Mouse (Mus musculus) kidney, postnatal 0 days (tissue): ENCODE results near the gene Upk2. TPM values are rescaled to one million over a fixed set of nuclear protein-coding genes. Genes with fewer than 3 reads are reported as not detected.

Source experiments
- ATAC-seq: fragments of 200-750 bp; cut with Nextera tagmentation; replicated peaks from 2 replicates; pipeline ENCODE4 v1.8.0; 2017; ENCODE audit warnings: low read depth, moderate number of reproducible peaks, moderate TSS enrichment, moderate library complexity; ENCODE audit not compliant: low FRiP score
- DNase-seq: peaks from one replicate; pipeline ENCODE4 v3.0.0-alpha.2; 2016; ENCODE audit warnings: low spot score
- H3K27ac ChIP-seq: fragments of 300-500 bp; sonication (generic); 2 replicates; pipeline ENCODE4 v1.5.1; 2014; ENCODE audit warnings: mild to moderate bottlenecking
- H3K27me3 ChIP-seq: fragments of 300-500 bp; sonication (generic); 2 replicates; pipeline ENCODE4 v1.6.1; 2014; ENCODE audit warnings: low read length, mixed read lengths; ENCODE audit not compliant: insufficient read depth
- H3K36me3 ChIP-seq: fragments of 300-500 bp; sonication (generic); 2 replicates; pipeline ENCODE4 v1.6.1; 2014; ENCODE audit warnings: low read length, mixed read lengths; ENCODE audit not compliant: insufficient read depth
- H3K4me1 ChIP-seq: fragments of 300-500 bp; sonication (generic); replicated peaks from 2 replicates; pipeline ENCODE4 v1.6.1; 2014; ENCODE audit warnings: antibody characterized with exemption, low read length, mixed read lengths; ENCODE audit not compliant: insufficient read depth
- H3K4me2 ChIP-seq: fragments of 300-500 bp; sonication (generic); 2 replicates; pipeline ENCODE4 v1.6.1; 2014; ENCODE audit warnings: mild to moderate bottlenecking, low read length, moderate library complexity, mixed read lengths
- H3K4me3 ChIP-seq: fragments of 300-500 bp; sonication (generic); replicated peaks from 2 replicates; pipeline ENCODE4 v1.5.1; 2014; ENCODE audit warnings: low read depth, low read length
- H3K9ac ChIP-seq: fragments of 300-500 bp; sonication (generic); 2 replicates; pipeline ENCODE4 v1.6.1; 2014; ENCODE audit warnings: low read depth, low read length
- H3K9me3 ChIP-seq: fragments of 300-500 bp; sonication (generic); replicated peaks from 2 replicates; pipeline ENCODE4 v1.6.1; 2016; ENCODE audit warnings: low read length, inconsistent platforms, mixed read lengths
- CTCF ChIP-seq: IDR thresholded peaks from 2 replicates; pipeline ENCODE4 v1.5.1; 2016; ENCODE audit warnings: antibody characterized with exemption, low read depth, mild to moderate bottlenecking, moderate library complexity
- WGBS: fragments of 180-500 bp; shearing (Covaris S2); extraction: QIAGEN DNeasy Blood & Tissue Kit; methylation state at CpG from one replicate; pipeline ENCODE4 v1.1.7; 2014; 5-methylcytosine and 5-hydroxymethylcytosine counted together
- polyA plus RNA-seq: library from polyadenylated mRNA; unstranded; fragments of >200 nt; fragmentation: Nextera tagmentation; extraction: Ambion mirVana; gene quantifications from 2 replicates; pipeline ENCODE4 v1.2.1, GENCODE M21; 2015

Upk2 gene
- polyA plus RNA-seq, 1 experiment from 2014 or later: 27.8 TPM

- no peak overlapping the region for H3K4me3 ChIP-seq
- no peak for DNase-seq
- WGBS: 50% methylated on average over 1 of the region's 1 CpGs
- no peak for TF ChIP-seq CTCF
- no peaks in the 10 kb centered on the region for H3K27me3 ChIP-seq
- H3K9me3 ChIP-seq: no peaks in the 10 kb centered on the region
- no peak overlapping the region for H3K9ac ChIP-seq
- H3K36me3 ChIP-seq: no peaks in the 10 kb centered on the region
- H3K4me1 ChIP-seq: peaks cover 5% of the 10 kb centered on the region; the same call in 1 of the 2 replicates
- H3K27ac ChIP-seq: no peak overlapping the region
- no peak overlapping the region for H3K4me2 ChIP-seq
- ATAC-seq: no peak
Measured at GRCm38 (mm10) chr9:44474327-44474726, 19.6 kb upstream of the Upk2 start.

DNA sequence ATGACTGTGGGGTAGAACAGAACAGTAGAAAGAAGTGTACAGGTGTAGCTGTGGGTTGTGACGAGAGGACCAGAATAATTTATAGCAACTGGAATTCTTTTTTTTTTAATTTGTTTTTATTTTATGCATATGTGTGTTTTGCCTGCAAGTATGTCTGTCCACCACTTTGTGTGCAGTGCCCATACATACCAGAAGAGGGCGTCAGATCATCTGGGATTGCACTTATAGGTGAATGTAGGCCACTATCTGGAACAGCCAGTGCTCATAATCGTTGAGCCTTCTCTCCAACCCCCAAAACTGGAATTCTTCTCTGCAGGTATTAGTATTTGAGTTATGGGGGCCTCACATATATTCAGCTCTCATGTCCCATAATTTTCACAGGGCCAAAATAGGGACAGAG lies 18.4 kb upstream of the Upk2 start:
- H3K4me2 ChIP-seq: no peak overlapping the region
- H3K27me3 ChIP-seq: no peaks in the 10 kb centered on the region
- no peak overlapping the region for H3K4me3 ChIP-seq
- TF ChIP-seq CTCF: peak; percentile 44
- H3K4me1 ChIP-seq: peaks cover 5% of the 10 kb centered on the region; the same call in 1 of the 2 replicates
- no peaks in the 10 kb centered on the region for H3K9me3 ChIP-seq
- H3K9ac ChIP-seq: no peak overlapping the region
- 64% methylated on average over 3 of the region's 3 CpGs for WGBS
- no peak for ATAC-seq
- no peak for DNase-seq
- no peak overlapping the region for H3K27ac ChIP-seq
- no peaks in the 10 kb centered on the region for H3K36me3 ChIP-seq

DNA sequence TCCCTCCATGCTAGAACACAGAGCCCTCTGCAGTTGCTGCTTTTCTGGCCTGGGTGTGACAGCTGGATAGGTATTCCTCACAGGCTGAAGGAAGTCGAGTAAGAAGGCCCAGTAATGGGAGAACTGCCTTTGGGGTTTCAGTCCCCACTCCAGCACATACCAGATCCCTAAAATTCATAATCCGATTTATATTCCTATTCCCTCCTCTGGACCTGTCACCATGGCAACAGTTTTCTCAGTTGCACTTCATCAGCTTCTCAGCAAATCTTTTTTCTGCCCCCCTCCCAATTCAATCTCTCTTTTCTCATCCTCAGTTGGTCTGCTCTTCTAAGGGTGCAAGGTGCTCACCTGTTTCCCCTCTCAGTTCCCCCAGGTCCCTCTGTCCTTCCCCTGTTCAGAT lies 14.0 kb upstream of the Upk2 start:
- no peak for ATAC-seq
- WGBS: 66% methylated on average over 2 of the region's 2 CpGs

GRCm38 (mm10) chr9:44468224-44468623 lies 13.4 kb upstream of the Upk2 start:
- Histone ChIP-seq H3K4me1 (no peaks in the 10 kb centered on the region), H3K27me3 (no peaks in the 10 kb centered on the region), H3K27ac (no peak overlapping the region), H3K4me3 (no peak overlapping the region), H3K9me3 (no peaks in the 10 kb centered on the region), H3K9ac (no peak overlapping the region), H3K36me3 (no peaks in the 10 kb centered on the region), H3K4me2 (no peak overlapping the region)
- WGBS: 38% methylated on average over 7 of the region's 7 CpGs
- ATAC-seq: no peak
- no peak for DNase-seq
- no peak for TF ChIP-seq CTCF

More for the DNA sequence above, 14.0 kb upstream of the Upk2 start:
- Histone ChIP-seq H3K9ac (no peak overlapping the region), H3K27ac (no peak overlapping the region), H3K4me2 (no peak overlapping the region), H3K27me3 (no peaks in the 10 kb centered on the region), H3K36me3 (no peaks in the 10 kb centered on the region), H3K4me3 (no peak overlapping the region), H3K9me3 (no peaks in the 10 kb centered on the region), H3K4me1 (no peaks in the 10 kb centered on the region)
- TF ChIP-seq CTCF: no peak
- no peak for DNase-seq

- 77% methylated on average over 5 of the region's 5 CpGs for WGBS
- Histone ChIP-seq H3K27ac (no peak overlapping the region), H3K4me1 (no peaks in the 10 kb centered on the region), H3K27me3 (no peaks in the 10 kb centered on the region), H3K4me2 (no peak overlapping the region), H3K4me3 (no peak overlapping the region), H3K9ac (no peak overlapping the region), H3K9me3 (no peaks in the 10 kb centered on the region), H3K36me3 (no peaks in the 10 kb centered on the region)
- ATAC-seq (no peak), DNase-seq (no peak)
- no peak for TF ChIP-seq CTCF
Measured at GRCm38 (mm10) chr9:44461950-44462349, 7.2 kb upstream of the Upk2 start.

GRCm38 (mm10) chr9:44457035-44457742 lies 2.4 kb upstream of the Upk2 start:
- no peaks in the 10 kb centered on the region for H3K9me3 ChIP-seq
- H3K4me1 ChIP-seq: no peaks in the 10 kb centered on the region
- TF ChIP-seq CTCF: no peak
- H3K36me3 ChIP-seq: no peaks in the 10 kb centered on the region
- H3K4me3 ChIP-seq: no peak overlapping the region
- no peaks in the 10 kb centered on the region for H3K27me3 ChIP-seq
- H3K27ac ChIP-seq: no peak overlapping the region
- no peak overlapping the region for H3K9ac ChIP-seq
- DNase-seq (peak; percentile 32), ATAC-seq (no peak)
- no peak overlapping the region for H3K4me2 ChIP-seq
- 6% methylated on average over 11 of the region's 11 CpGs for WGBS
